Mouse (Mus musculus): Measurements from ENCODE around the gene Gipr.

DNA sequence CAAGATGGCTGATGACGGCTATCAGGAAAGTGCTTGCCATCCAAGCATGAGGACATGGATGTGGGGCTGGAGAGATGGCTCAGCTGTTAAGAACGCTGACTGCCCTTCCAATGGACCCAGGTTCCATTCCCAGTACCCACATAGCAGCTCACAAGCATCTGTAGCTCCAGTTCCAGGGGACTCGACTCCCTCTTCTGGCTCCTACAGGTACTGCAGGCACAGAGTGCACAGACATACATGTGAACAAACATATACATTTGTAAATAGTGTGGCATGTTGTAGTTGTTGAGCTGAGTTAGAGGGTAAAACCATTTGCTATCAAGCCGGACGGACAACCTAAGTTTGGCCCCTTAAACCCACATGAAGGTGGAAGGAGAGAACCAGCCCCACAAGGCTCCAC is 44.1 kb upstream of the Gipr start:
- TF ChIP-seq CTCF (IDR thresholded peaks at IDR 0.05; ENCODE audit: extremely low read depth, insufficient read depth, insufficient read length, insufficient replicate concordance) = no peak
- no peak for TF ChIP-seq POLR2A (IDR thresholded peaks at IDR 0.05; ENCODE audit: low read depth, low read length)

Data from spleen, adult 2 months (tissue).